Mouse (Mus musculus): ENCODE measurements around the gene Dus1l. TPM values are rescaled to one million over a fixed set of nuclear protein-coding genes. Genes with fewer than 3 reads are reported as not detected.
A peak's percentile ranks its signal among the peaks of the same experiment; 100 is the strongest.
"Not testable (repeated sequence)": the region's sequence is repeated elsewhere in the genome, so short reads cannot be mapped to it uniquely, and the experiment has no call there.

The Dus1l gene
- polyA plus RNA-seq, 1 experiment: 42.1 TPM

DNA sequence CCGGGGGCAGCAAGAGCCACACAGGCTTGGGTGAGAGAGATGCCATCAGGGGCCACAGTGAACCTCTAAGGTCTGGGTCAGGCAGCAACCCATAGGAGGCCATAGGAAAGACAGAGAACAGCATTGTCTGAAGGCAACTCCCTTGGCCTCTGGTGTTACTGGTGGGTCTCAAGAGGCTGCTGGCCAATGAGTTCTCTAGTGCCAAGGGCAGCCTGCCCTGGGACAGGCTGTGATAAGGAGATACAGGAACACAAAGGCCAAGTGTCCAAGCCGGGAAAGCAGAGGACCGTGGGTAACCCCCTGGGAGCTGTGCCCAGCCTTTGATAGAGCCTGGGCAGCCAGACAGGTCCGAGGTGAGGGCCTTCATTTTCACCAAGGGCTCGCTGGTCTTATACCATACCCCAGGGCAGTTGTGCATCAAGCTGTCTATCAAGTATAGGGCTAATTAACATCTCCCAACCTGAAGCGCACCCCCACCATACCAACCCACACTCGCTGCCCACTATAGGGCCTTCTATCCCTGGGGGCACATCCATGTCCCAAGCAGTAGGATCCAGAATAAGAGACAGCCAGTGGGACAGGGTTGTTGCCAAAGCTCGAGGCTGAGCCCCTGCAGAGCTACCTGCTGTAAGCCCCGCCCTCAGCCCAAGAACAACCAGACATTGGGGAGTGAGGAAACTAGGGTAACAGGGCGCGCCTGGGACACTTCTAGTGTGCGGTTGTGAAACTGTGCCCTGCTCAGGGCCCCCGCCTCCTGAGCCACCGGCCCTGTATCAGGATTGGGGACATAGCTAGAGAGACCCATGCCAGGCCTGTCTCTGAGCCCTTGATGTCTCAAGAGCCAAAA, 25.1 kb upstream of the Dus1l start:
- 54% methylated on average over 14 of the region's 14 CpGs for WGBS
- DNase-seq (ENCODE audit: low read depth, low spot score): no peak

DNA sequence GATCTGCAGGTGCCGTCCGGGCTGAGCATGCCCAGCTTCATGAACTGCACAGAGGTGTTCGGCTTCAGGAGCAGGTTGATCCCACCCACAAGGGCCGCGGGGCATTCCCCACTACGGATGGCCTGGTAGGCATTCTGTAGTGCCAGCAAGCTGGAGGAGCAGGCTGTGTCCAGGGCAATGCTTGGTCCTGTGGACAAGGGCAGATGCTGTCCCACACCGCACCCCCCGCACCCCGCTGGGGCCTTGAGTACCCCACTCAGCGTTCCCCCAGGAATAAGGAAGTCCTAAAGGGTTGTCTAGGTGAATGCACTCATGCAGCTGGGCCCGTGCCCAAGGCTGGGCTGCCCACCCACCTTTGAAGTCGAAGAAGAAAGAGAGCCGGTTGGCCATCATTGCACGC, 24.3 kb upstream of the Dus1l start:
- DNase-seq (ENCODE audit: low read depth, low spot score): no peak
- 93% methylated on average over 14 of the region's 14 CpGs for WGBS

DNA sequence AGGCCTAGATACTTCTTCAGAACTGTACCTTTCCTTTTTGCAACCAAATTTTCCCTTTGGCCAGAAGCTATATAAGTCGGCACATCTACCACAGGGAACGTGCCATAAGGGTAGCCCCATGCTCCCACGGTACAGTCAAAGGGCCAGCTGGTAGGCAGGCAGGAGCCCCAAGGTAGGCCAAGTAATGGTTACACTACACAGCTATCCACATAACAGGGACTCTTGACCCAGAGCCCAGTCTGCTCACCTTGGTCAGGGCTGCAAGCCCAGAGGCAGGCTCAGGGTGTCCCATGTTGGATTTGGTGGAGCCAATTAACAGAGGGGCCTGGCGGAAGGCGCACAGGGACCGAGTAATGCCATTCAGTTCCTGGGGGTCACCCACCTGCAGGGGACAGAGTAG, 23.4 kb upstream of the Dus1l start:
- no peak for DNase-seq (ENCODE audit: low read depth, low spot score)
- WGBS: 95% methylated on average over 6 of the region's 6 CpGs

DNA sequence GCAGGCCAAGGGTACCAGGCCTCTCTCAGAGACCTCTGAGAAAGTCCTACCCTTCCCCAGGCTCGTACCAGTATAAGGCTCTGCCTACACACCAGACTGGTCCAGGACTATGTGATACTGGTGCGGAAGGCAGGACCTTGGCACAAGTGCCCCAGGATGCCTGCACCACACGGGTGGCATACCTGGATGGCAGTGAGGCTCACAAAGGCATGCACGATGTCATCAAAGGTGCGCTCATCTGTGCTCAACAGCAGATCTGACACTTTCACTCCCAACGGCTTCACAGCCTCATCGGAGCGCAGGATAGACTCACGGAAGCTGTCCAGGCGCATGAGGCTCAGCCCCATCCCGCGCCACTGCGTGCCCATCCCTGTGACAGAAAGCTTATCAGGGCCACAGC, 22.0 kb upstream of the Dus1l start:
- no peak for DNase-seq (ENCODE audit: low read depth, low spot score)
- 93% methylated on average over 13 of the region's 13 CpGs for WGBS

- WGBS: 86% methylated on average over 6 of the region's 6 CpGs
- DNase-seq (ENCODE audit: low read depth, low spot score): no peak
Measured at GRCm38 (mm10) chr11:120817358-120817757, 21.2 kb upstream of the Dus1l start.

DNA sequence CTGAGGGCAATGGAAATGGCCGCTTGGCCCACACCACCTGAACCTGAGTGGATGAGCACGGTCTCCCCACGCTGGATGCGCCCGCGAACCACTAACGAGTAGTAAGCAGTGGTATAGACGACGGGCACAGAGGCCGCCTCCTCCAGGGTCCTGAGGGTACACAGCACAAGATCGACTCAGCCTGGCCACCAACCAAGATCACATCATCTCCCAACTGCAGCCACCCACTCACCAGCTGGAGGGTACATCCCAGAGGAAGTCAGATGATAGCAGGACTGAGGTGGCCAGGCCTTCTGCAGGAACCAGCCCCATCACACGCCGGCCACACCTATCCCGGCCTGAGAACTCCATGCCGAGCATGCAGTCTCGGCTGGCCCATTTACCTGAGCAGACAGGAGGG, 15.9 kb upstream of the Dus1l start:
- DNase-seq (ENCODE audit: low read depth, low spot score): no peak
- 94% methylated on average over 16 of the region's 16 CpGs for WGBS

DNA sequence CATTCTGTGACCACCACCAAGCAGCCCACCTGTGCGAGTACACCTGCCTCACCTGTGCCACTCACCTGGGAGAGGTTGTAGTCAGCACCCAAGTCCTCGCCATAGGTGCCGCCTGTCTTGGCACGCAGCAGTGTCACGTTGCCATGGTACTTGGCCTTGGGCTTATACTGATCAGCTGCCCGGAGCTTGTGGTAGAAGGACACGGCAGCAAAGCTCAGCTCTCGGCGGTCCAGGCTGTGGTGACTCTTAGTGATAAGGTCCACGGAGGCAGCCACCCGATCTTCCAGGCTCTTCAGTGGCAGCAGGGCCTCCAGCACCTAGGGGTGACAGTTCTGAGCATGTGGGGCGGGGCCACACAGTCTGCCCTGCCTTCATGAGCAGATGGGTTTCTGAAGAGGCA, 11.8 kb upstream of the Dus1l start:
- 83% methylated on average over 12 of the region's 12 CpGs for WGBS
- DNase-seq (ENCODE audit: low read depth, low spot score): no peak

GRCm38 (mm10) chr11:120805375-120806298, 9.4 kb upstream of the Dus1l start:
- 43% methylated on average over 7 of the region's 7 CpGs for WGBS
- peak; percentile 54 for DNase-seq (ENCODE audit: low read depth, low spot score)

DNA sequence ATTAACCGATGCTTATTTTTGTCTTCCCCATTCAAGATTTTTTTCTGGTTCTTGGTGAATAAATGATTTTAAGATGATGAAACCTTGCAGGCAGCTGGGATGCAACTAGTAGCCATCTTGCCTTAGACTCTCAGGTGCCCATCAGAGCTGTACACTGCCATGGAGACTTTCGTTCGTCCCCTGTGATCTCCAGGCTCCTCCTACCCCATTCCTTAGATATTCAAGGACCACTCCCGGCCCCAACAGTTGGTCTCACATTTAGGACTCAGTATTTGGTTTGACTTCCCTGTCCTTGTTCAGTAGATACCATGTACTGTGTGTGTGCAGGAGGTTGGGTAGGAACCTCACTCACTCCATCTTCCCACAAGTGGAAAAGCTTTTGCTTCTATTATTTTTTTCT, 8.6 kb upstream of the Dus1l start:
- DNase-seq (ENCODE audit: low read depth, low spot score): no peak
- 71% methylated on average over 4 of the region's 4 CpGs for WGBS

DNA sequence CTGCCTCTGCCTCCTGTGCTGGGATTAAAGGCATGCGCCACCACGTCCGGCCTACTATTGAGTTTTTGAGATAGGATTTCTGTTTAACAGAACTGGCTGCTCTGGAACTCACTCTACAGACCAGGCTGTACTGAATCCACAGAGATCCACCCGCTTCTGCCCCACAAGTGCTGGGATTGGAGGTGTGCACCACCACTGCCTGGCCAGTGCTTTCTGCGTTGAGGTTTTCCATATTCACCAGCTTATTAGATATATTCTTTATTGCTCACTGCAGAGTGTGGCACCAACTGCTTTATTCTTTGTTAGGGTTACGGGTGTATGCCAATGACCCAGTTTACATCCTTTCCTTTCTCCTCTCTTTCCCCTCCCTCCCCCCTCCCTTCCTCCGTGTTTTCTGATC, 8.1 kb upstream of the Dus1l start:
- WGBS: 83% methylated on average over 7 of the region's 7 CpGs
- no peak for DNase-seq (ENCODE audit: low read depth, low spot score)

GRCm38 (mm10) chr11:120800061-120800904, 4.1 kb upstream of the Dus1l start:
- DNase-seq (ENCODE audit: low read depth, low spot score): no peak
- 6% methylated on average over 10 of the region's 10 CpGs for WGBS

DNA sequence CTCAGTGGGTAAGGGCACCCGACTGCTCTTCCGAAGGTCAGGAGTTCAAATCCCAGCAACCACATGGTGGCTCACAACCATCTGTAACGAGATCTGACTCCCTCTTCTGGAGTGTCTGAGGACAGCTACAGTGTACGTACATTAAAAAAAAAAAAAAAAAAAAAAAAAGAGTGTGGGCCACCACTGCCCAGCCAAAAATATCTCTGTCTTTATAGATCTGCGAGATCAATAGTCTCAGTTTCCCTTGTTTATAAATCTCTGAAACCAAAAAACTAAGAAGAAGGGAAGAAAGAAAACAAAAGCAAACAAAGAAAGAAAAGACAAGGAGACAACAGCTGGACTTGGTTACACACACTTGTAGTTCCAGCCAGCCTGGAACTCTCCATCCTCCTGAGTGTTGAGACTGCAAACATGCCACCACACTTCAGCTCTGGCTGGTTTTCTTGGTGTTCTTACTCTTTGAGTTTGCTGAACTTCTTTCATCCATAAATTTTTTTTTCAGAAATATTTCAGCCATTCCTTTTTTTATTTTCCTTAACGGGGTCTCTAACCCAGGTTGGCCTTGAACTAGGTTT, 3.2 kb upstream of the Dus1l start:
- 52% methylated on average over 6 of the region's 6 CpGs for WGBS
- no peak for DNase-seq (ENCODE audit: low read depth, low spot score)

DNA sequence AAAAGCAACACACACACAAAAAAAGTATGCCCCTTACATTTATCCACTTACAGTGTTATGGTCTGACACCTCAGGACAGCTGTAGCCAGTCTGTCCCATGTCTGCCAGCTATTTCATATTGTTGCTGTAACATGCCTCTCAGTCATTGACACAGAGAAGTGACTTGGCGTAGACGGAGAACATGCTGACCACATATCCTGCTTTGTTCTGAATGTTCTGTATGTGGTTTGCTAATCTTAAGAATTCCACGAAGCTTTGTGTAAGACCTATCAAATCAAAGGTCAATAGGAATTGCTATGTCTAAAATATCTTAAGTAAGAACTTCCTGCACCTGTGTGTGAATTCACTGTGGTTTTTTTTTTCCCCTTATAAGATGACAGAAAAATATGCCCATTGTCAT, 2.0 kb upstream of the Dus1l start:
- DNase-seq (ENCODE audit: low read depth, low spot score): no peak
- 71% methylated on average over 3 of the region's 3 CpGs for WGBS

GRCm38 (mm10) chr11:120796614-120796946, 377 bp upstream of the Dus1l start:
- 30% methylated on average over 8 of the region's 8 CpGs for WGBS
- no peak for DNase-seq (ENCODE audit: low read depth, low spot score)

DNA sequence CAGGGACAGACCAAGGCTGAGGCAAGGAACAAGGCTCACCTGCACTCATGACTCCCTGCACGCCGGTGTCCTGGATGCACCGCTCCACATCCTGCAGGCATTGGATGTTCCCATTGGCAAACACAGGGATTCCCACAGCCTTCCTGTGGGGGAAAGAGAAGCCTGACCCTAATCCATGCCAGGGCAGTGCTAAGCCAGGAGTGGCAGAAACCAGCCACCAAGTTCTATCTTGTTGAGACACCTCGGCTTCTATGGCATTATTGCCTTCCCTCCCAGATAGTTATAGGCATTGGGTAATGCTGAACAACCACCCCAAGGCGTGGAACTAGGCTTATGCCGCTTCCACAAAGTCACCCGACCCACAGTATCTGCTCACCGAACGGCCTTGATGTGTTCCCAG, 3.6 kb downstream of the Dus1l start:
- 90% methylated on average over 9 of the region's 9 CpGs for WGBS
- no peak for DNase-seq (ENCODE audit: low read depth, low spot score)

DNA sequence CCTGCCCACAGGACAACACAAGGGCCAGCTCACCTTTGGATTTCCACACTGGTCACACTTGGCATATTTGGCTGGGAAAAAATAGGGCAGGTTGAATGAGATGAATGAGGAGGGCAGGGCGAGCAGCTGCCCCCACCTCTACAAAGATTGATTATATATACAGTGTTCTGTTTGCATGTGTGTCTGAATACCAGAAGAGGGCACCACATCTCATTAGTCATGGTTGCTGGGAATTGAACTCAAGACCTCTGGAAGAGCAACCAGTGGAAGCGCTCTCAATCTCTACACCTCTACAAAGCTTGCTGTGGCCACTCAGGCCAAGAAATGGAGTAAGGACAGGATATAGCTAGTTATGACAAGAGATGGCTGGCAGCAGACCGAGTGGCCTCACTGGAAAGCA, 6.4 kb downstream of the Dus1l start:
- WGBS: 88% methylated on average over 3 of the region's 3 CpGs
- no peak for DNase-seq (ENCODE audit: low read depth, low spot score)

DNA sequence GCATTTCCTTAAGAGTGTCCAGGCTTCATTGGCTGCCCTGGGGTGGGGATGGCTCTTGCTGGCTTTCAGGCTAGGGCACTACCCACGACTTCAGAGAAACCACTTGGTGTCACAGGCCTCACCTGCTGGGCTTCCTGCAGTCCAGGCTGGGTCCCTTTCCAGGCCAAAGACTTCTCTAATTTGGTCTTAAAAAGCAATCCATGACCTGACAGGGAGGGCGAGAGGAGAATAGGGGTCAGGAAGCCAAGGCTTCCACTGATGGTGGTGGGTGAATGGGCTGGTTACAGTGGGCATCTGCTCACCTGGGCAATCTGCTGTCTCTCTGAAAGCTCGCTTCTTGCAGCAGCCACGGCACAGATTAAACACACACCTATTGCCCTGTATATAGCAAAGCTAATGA, 6.8 kb downstream of the Dus1l start:
- 85% methylated on average over 4 of the region's 4 CpGs for WGBS
- DNase-seq (ENCODE audit: low read depth, low spot score): no peak

- not testable (repeated sequence) for DNase-seq (ENCODE audit: low read depth, low spot score)
- WGBS: 84% methylated on average over 10 of the region's 10 CpGs
Measured at GRCm38 (mm10) chr11:120788460-120788859, 7.7 kb downstream of the Dus1l start.

- 26% methylated on average over 9 of the region's 9 CpGs for WGBS
- DNase-seq (ENCODE audit: low read depth, low spot score): no peak
Measured at GRCm38 (mm10) chr11:120785145-120785544, 11.1 kb downstream of the Dus1l start.

All from large intestine, adult 2 months (tissue).